Mouse (Mus musculus) embryonic facial prominence, embryonic 13.5 days (tissue): ENCODE measurements around the gene Fam102b. TPM values are rescaled to one million over a fixed set of nuclear protein-coding genes. Genes with fewer than 3 reads are reported as not detected.
A peak's percentile ranks its signal among the peaks of the same experiment; 100 is the strongest.

Source experiments
- ATAC-seq: fragments of 200-750 bp; cut with Nextera tagmentation; 2 replicates; pipeline ENCODE4 v1.8.0; 2017; ENCODE audit warnings: low read depth; ENCODE audit not compliant: insufficient number of reproducible peaks, insufficient read depth, low FRiP score, low TSS enrichment
- H3K27ac ChIP-seq: fragments of 300-500 bp; sonication (generic); 2 replicates; pipeline ENCODE4 v1.5.1; 2015; ENCODE audit warnings: moderate library complexity, mild to moderate bottlenecking, inconsistent platforms
- H3K27me3 ChIP-seq: fragments of 300-500 bp; sonication (generic); 2 replicates; pipeline ENCODE4 v1.6.1; 2015; ENCODE audit warnings: mild to moderate bottlenecking, inconsistent platforms
- H3K36me3 ChIP-seq: fragments of 300-500 bp; sonication (generic); 2 replicates; pipeline ENCODE4 v1.6.1; 2015; ENCODE audit warnings: mild to moderate bottlenecking, inconsistent platforms
- H3K4me1 ChIP-seq: fragments of 300-500 bp; sonication (generic); 2 replicates; pipeline ENCODE4 v1.6.1; 2015; ENCODE audit warnings: inconsistent platforms
- H3K4me2 ChIP-seq: fragments of 300-500 bp; sonication (generic); 2 replicates; pipeline ENCODE4 v1.6.1; 2015; ENCODE audit warnings: moderate library complexity, mild to moderate bottlenecking, inconsistent platforms
- H3K4me3 ChIP-seq: fragments of 300-500 bp; sonication (generic); 2 replicates; pipeline ENCODE4 v1.5.1; 2015; ENCODE audit warnings: mild to moderate bottlenecking, inconsistent platforms
- H3K9ac ChIP-seq: fragments of 300-500 bp; sonication (generic); 2 replicates; pipeline ENCODE4 v1.6.1; 2015; ENCODE audit warnings: mild to moderate bottlenecking, inconsistent platforms
- H3K9me3 ChIP-seq: fragments of 300-500 bp; sonication (generic); 2 replicates; pipeline ENCODE4 v1.6.1; 2016; ENCODE audit warnings: inconsistent platforms
- WGBS: fragments of 180-500 bp; shearing (Covaris S2); methylation state at CpG from one replicate; pipeline ENCODE4 v1.1.7; 2015; ENCODE audit warnings: mixed read lengths; 5-methylcytosine and 5-hydroxymethylcytosine counted together
- microRNA-seq: library from miRNA; unstranded; fragments of <30 nt; microRNA quantifications from one replicate; pipeline ENCODE4, GENCODE M21; 2016
- polyA plus RNA-seq: library from polyadenylated mRNA; unstranded; fragments of >200 nt; fragmentation: Nextera tagmentation; extraction: Ambion mirVana; gene quantifications from 2 replicates; pipeline ENCODE4 v1.2.1, GENCODE M21; 2015

Gene Fam102b
- polyA plus RNA-seq, 1 experiment from 2014 or later: 5.3 TPM

- 87% methylated on average over 10 of the region's 10 CpGs for WGBS
- no peak overlapping the region for H3K27ac ChIP-seq
- no peak for ATAC-seq
- no peak overlapping the region for H3K4me2 ChIP-seq
- H3K9ac ChIP-seq: no peak overlapping the region
- H3K4me3 ChIP-seq: no peak overlapping the region
- no peaks in the 10 kb centered on the region for H3K9me3 ChIP-seq
- no peaks in the 10 kb centered on the region for H3K36me3 ChIP-seq
- H3K27me3 ChIP-seq: no peaks in the 10 kb centered on the region
- H3K4me1 ChIP-seq: 0 out of 2 replicates have a peak, but pooled peaks cover 3% of the 10 kb centered on the region
Measured at GRCm38 (mm10) chr3:108940996-108941395, 86.4 kb downstream of the Fam102b start.

- H3K4me3 ChIP-seq: peak within 1 kb of the TSS; percentile 41
- 0 out of 2 replicates have a peak, but pooled peaks cover 3% of the 10 kb centered on the region for H3K4me1 ChIP-seq
- peak within 1 kb of the TSS; percentile 61 for H3K4me2 ChIP-seq
- 54% methylated on average over 49 of the region's 59 CpGs for WGBS
- H3K36me3 ChIP-seq: no peaks in the 10 kb centered on the region
- peak; percentile 85 for ATAC-seq
- H3K27ac ChIP-seq: no peak within 1 kb of the TSS
- no peaks in the 10 kb centered on the region for H3K9me3 ChIP-seq
- H3K27me3 ChIP-seq: no peaks in the 10 kb centered on the region
- peak within 1 kb of the TSS; percentile 55 for H3K9ac ChIP-seq
Measured at GRCm38 (mm10) chr3:108940001-108940633, 87.3 kb downstream of the Fam102b start, which contains the start of gene Gm9857. Gene Gm9857, minus strand, starts transcription at chr3:108940445.

- no peaks in the 10 kb centered on the region for H3K9me3 ChIP-seq
- peak within 1 kb of the TSS; percentile 41 for H3K4me3 ChIP-seq
- 64% methylated on average over 5 of the region's 5 CpGs for WGBS
- no peak for ATAC-seq
- no peaks in the 10 kb centered on the region for H3K27me3 ChIP-seq
- H3K4me1 ChIP-seq: 0 out of 2 replicates have a peak, but pooled peaks cover 3% of the 10 kb centered on the region
- H3K9ac ChIP-seq: peak within 1 kb of the TSS; percentile 55
- no peaks in the 10 kb centered on the region for H3K36me3 ChIP-seq
- no peak within 1 kb of the TSS for H3K27ac ChIP-seq
- peak within 1 kb of the TSS; percentile 61 for H3K4me2 ChIP-seq
Measured at GRCm38 (mm10) chr3:108939573-108939972, 87.8 kb downstream of the Fam102b start, which contains the start of gene Henmt1. Gene Henmt1, plus strand, starts transcription at chr3:108939873.

GRCm38 (mm10) chr3:108938691-108939090 lies 88.7 kb downstream of the Fam102b start:
- Histone ChIP-seq H3K4me3 (no peak overlapping the region), H3K4me2 (no peak overlapping the region), H3K9ac (no peak overlapping the region), H3K27me3 (no peaks in the 10 kb centered on the region), H3K36me3 (no peaks in the 10 kb centered on the region), H3K9me3 (no peaks in the 10 kb centered on the region), H3K27ac (no peak overlapping the region), H3K4me1 (0 out of 2 replicates have a peak, but pooled peaks cover 3% of the 10 kb centered on the region)
- ATAC-seq: no peak
- 88% methylated on average over 5 of the region's 5 CpGs for WGBS

GRCm38 (mm10) chr3:108933557-108933956 lies 93.8 kb downstream of the Fam102b start:
- no peaks in the 10 kb centered on the region for H3K9me3 ChIP-seq
- H3K4me2 ChIP-seq: no peak overlapping the region
- no peak overlapping the region for H3K9ac ChIP-seq
- no peaks in the 10 kb centered on the region for H3K4me1 ChIP-seq
- H3K4me3 ChIP-seq: no peak overlapping the region
- H3K27ac ChIP-seq: no peak overlapping the region
- ATAC-seq: no peak
- no peaks in the 10 kb centered on the region for H3K36me3 ChIP-seq
- no peaks in the 10 kb centered on the region for H3K27me3 ChIP-seq
- WGBS: 95% methylated on average over 6 of the region's 6 CpGs

GRCm38 (mm10) chr3:108926308-108926707 lies 101.1 kb downstream of the Fam102b start:
- ATAC-seq: no peak
- Histone ChIP-seq H3K9me3 (no peaks in the 10 kb centered on the region), H3K36me3 (no peaks in the 10 kb centered on the region), H3K9ac (no peak overlapping the region), H3K4me2 (no peak overlapping the region), H3K4me3 (no peak overlapping the region), H3K27me3 (no peaks in the 10 kb centered on the region), H3K4me1 (no peaks in the 10 kb centered on the region), H3K27ac (no peak overlapping the region)
- whole genome bisulfite sequencing: 66% methylated on average over 1 of the region's 1 CpGs

GRCm38 (mm10) chr3:108925677-108926076 lies 101.7 kb downstream of the Fam102b start:
- H3K4me2 ChIP-seq: no peak overlapping the region
- H3K27ac ChIP-seq: no peak overlapping the region
- H3K9ac ChIP-seq: no peak overlapping the region
- no peak for ATAC-seq
- no peaks in the 10 kb centered on the region for H3K4me1 ChIP-seq
- 85% methylated on average over 4 of the region's 4 CpGs for WGBS
- no peak overlapping the region for H3K4me3 ChIP-seq
- no peaks in the 10 kb centered on the region for H3K36me3 ChIP-seq
- H3K9me3 ChIP-seq: no peaks in the 10 kb centered on the region
- no peaks in the 10 kb centered on the region for H3K27me3 ChIP-seq

GRCm38 (mm10) chr3:108921822-108922221 lies 105.6 kb downstream of the Fam102b start:
- WGBS: 90% methylated on average over 1 of the region's 1 CpGs
- Histone ChIP-seq H3K4me1 (no peaks in the 10 kb centered on the region), H3K9me3 (no peaks in the 10 kb centered on the region), H3K4me3 (no peak overlapping the region), H3K36me3 (no peaks in the 10 kb centered on the region), H3K27me3 (no peaks in the 10 kb centered on the region), H3K4me2 (no peak overlapping the region), H3K27ac (no peak overlapping the region), H3K9ac (no peak overlapping the region)
- no peak for ATAC-seq

Small RNA genes lying within 50 kb of the gene (microRNA-seq; reads per million reads assigned to microRNA genes)
- gene Gm44384: not detected

Other genes with a start within 250 kb of the Fam102b start
- gene Stxbp3, start 187.1 kb downstream of the Fam102b start, polyA plus RNA-seq: 39.3 and 40.2 TPM in 2 replicates
- 0.18 and 0.23 TPM in 2 replicates for gene Fndc7, start 137.6 kb downstream of the Fam102b start, polyA plus RNA-seq
- gene Prpf38b, start 115.9 kb downstream of the Fam102b start, polyA plus RNA-seq: 95.3 and 111 TPM in 2 replicates
- gene Henmt1, start 87.7 kb downstream of the Fam102b start, polyA plus RNA-seq: 1.4 and 1.8 TPM in 2 replicates
- gene Gm9857, start 87.2 kb downstream of the Fam102b start, polyA plus RNA-seq: not detected in 2 replicates
- gene Slc25a54, start 52.9 kb upstream of the Fam102b start, polyA plus RNA-seq: not detected in 2 replicates
- gene Slc25a24, start 95.5 kb upstream of the Fam102b start, polyA plus RNA-seq: 44.3 and 47.7 TPM in 2 replicates